Mouse (Mus musculus) embryonic facial prominence, embryonic 15.5 days (tissue): ENCODE measurements around the gene Ctnnd1. TPM values are rescaled to one million over a fixed set of nuclear protein-coding genes. Genes with fewer than 3 reads are reported as not detected.

ENCODE experiments used
- polyA plus RNA-seq: library from polyadenylated mRNA; unstranded; fragments of >200 nt; fragmentation: Nextera tagmentation; extraction: Ambion mirVana; gene quantifications from 2 replicates; pipeline ENCODE4 v1.2.1, GENCODE M21; 2015

The Ctnnd1 gene
- polyA plus RNA-seq, 1 experiment from 2014 or later: 49.9 TPM

Other genes with a start within 250 kb of the Ctnnd1 start
- gene Calcrl, start 225.4 kb downstream of the Ctnnd1 start, polyA plus RNA-seq: 18.2 and 22.2 TPM in 2 replicates
- gene Tfpi, start 174.0 kb downstream of the Ctnnd1 start, polyA plus RNA-seq: 24.6 and 27.0 TPM in 2 replicates
- gene Btbd18, start 8.3 kb upstream of the Ctnnd1 start, polyA plus RNA-seq: 0.16 and 0.27 TPM in 2 replicates
- gene Selenoh, start 20.0 kb upstream of the Ctnnd1 start, polyA plus RNA-seq: 230 and 231 TPM in 2 replicates
- gene Gm28635, start 27.3 kb upstream of the Ctnnd1 start, polyA plus RNA-seq: not detected in 2 replicates
- 31.3 and 34.0 TPM in 2 replicates for gene Med19, start 27.6 kb upstream of the Ctnnd1 start, polyA plus RNA-seq
- 92.6 and 96.0 TPM in 2 replicates for gene Tmx2, start 28.4 kb upstream of the Ctnnd1 start, polyA plus RNA-seq
- gene Zdhhc5, start 64.4 kb upstream of the Ctnnd1 start, polyA plus RNA-seq: 28.1 and 28.9 TPM in 2 replicates
- gene Clp1, start 76.6 kb upstream of the Ctnnd1 start, polyA plus RNA-seq: 27.9 and 29.1 TPM in 2 replicates
- 6.6 and 7.9 TPM in 2 replicates for gene Ypel4, start 83.3 kb upstream of the Ctnnd1 start, polyA plus RNA-seq
- 7.0 and 9.0 TPM in 2 replicates for gene Gm19426, start 92.9 kb upstream of the Ctnnd1 start, polyA plus RNA-seq
- 40.0 and 48.0 TPM in 2 replicates for gene Serping1, start 124.7 kb upstream of the Ctnnd1 start, polyA plus RNA-seq
- gene Ube2l6, start 148.1 kb upstream of the Ctnnd1 start, polyA plus RNA-seq: 35.3 and 36.7 TPM in 2 replicates
- gene Smtnl1, start 171.9 kb upstream of the Ctnnd1 start, polyA plus RNA-seq: 0.33 and 0.53 TPM in 2 replicates
- gene Timm10, start 176.2 kb upstream of the Ctnnd1 start, polyA plus RNA-seq: 45.7 and 49.7 TPM in 2 replicates
- gene Slc43a1, start 188.1 kb upstream of the Ctnnd1 start, polyA plus RNA-seq: 13.7 and 15.8 TPM in 2 replicates
- 1.1 and 2.0 TPM in 2 replicates for gene Rtn4rl2, start 235.9 kb upstream of the Ctnnd1 start, polyA plus RNA-seq